Mouse (Mus musculus) hindlimb bud, embryonic 11.5 days (tissue): Measurements from ENCODE around the gene Gm45783.
"Not testable (repeated sequence)": the region's sequence is repeated elsewhere in the genome, so short reads cannot be mapped to it uniquely, and the experiment has no call there.

Source experiments
- DNase-seq: peaks from one replicate; pipeline ENCODE4 v3.0.0-alpha.2; 2012; ENCODE audit warnings: low read depth, low spot score; ENCODE audit errors: extremely low spot score

Gm45783 gene

GRCm38 (mm10) chr7:7374431-7374830 is at the start of gene Gm45783:
TSS of gene Gm45783 (minus strand) at chr7:7374573.
- not testable (repeated sequence) for DNase-seq

DNA sequence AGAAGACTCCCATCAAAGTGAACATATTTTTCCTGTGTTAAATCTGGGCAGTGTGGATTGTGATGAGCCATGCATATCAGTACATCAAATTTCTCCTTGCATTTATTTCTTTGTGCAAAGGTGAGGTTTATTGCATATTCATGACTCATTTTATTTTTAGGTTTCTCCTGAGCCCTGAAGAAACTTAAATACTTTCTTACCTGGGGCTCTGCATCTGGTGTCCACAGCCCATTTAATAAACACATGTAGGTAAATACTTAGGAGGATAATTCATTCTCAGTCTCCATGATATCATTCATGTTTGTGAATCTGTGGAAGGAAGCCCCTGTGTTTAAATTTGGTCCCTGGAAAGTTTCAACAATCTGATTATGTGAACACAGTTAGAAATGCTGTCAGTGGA is 25.2 kb upstream of the Gm45783 start, which contains the start of gene Vmn2r31:
Vmn2r31 (minus strand) TSS at position 101 of the 400 bp plus-strand sequence.
- DNase-seq = not testable (repeated sequence)

DNA sequence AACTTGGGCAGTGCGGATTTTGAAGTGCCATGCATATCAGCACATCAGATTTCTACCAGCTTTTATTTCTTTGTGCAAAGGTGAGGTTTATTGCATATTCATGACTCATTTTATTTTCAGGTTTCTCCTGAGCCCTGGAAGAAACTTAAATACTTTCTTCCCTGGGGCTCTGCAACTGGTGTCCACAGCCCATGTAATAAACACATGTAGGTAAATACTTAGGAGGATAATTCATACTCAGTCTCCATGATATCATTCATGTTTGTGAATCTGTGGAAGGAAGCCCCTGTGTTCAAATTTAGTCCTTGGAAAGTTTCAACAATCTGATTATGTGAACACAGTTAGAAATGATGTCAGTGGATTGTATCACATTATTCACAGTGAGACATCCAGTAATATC is 36.9 kb downstream of the Gm45783 start, which contains the start of gene Vmn2r30:
Vmn2r30 (minus strand) TSS at position 101 of the 400 bp plus-strand sequence.
- not testable (repeated sequence) for DNase-seq

DNA sequence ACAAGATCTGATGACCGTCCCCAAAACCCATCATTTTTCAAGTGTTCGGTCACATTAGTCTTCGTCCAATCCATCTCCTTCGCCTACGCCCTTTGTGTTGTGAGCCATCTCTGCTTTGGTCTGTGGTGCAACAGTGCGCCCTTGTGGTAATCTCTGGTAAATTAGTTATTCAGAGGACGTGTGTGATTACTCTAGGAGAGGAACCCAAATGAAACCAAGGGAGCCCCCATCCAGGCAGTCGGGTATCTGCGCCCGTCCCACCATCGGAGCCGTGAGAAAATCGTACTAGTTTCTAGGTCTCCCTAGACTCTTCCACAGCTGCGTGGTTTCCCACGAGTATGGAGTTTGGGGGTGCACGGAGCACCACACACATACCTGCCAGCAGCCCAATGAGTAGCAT is 78.8 kb downstream of the Gm45783 start:
- DNase-seq = no peak
